Mouse (Mus musculus) E14TG2a.4 (cell line): Measurements from ENCODE around the gene Col6a5.

Experiments
- CTCF ChIP-seq: conservative IDR thresholded peaks from 2 replicates; pipeline ENCODE4 v1.5.1; 2014; ENCODE audit warnings: low read length
- NANOG ChIP-seq: IDR thresholded peaks from 2 replicates; pipeline ENCODE4 v1.6.1; 2014; ENCODE audit warnings: borderline replicate concordance, low read length, mixed read lengths

DNA sequence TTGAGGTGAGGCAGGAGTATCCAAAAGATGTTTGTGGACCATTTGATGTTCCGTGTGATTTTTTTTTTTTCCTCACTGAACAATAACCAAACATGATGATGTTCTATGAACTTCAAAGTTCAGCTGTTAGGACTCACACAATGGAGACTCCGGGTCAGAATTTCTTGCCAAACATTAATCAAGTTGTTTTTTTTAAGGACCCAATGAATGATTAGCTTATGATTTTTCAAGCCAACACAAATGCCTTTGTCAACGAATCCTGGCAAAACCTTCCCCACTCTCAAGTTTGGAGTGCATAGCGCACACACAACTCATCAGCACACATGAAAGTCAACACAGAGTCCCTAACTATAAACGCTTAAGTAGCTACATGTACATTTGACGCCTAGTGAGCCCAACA is 139.7 kb downstream of the Col6a5 start:
- TF ChIP-seq CTCF (no peak), NANOG (no peak)
